Mouse (Mus musculus) adrenal gland, adult (tissue): ENCODE measurements around the gene Plcb1.

Experiments
- DNase-seq, 2 experiments: peaks; one replicate each; pipeline ENCODE4 v3.0.0; 2022 to 2023; ENCODE audit warnings: low spot score in 1 of 2; ENCODE audit not compliant: inconsistent age in 2 of 2

Gene Plcb1

GRCm38 (mm10) chr2:135283783-135284182 lies 497.9 kb downstream of the Plcb1 start:
- peak in 1 of 2 experiments; percentile 54 for DNase-seq

GRCm38 (mm10) chr2:135296184-135296769 lies 510.4 kb downstream of the Plcb1 start:
- no peak for DNase-seq

GRCm38 (mm10) chr2:135300480-135300879 lies 514.6 kb downstream of the Plcb1 start:
- no peak for DNase-seq

GRCm38 (mm10) chr2:135302483-135302882 lies 516.6 kb downstream of the Plcb1 start:
- DNase-seq: peak in 1 of 2 experiments; percentile 89

GRCm38 (mm10) chr2:135305186-135305585 lies 519.3 kb downstream of the Plcb1 start:
- DNase-seq: peak in 1 of 2 experiments; percentile 71

GRCm38 (mm10) chr2:135305736-135306471 lies 520.0 kb downstream of the Plcb1 start:
- no peak for DNase-seq

GRCm38 (mm10) chr2:135306472-135306771 lies 520.6 kb downstream of the Plcb1 start:
- DNase-seq: no peak

GRCm38 (mm10) chr2:135307787-135308186 lies 521.9 kb downstream of the Plcb1 start:
- DNase-seq: no peak

GRCm38 (mm10) chr2:135315980-135316379 lies 530.1 kb downstream of the Plcb1 start:
- DNase-seq: no peak

GRCm38 (mm10) chr2:135318136-135318535 lies 532.3 kb downstream of the Plcb1 start:
- no peak for DNase-seq

GRCm38 (mm10) chr2:135323276-135323954 lies 537.5 kb downstream of the Plcb1 start:
- no peak for DNase-seq

GRCm38 (mm10) chr2:135323955-135324302 lies 538.1 kb downstream of the Plcb1 start:
- peak; percentile 67 to 86 for DNase-seq

- peak; percentile 34 to 81 for DNase-seq
These were observed 542.9 kb downstream of the Plcb1 start for GRCm38 (mm10) chr2:135328756-135329155.

GRCm38 (mm10) chr2:135329782-135330545 lies 544.1 kb downstream of the Plcb1 start:
- peak; percentile 57 to 89 for DNase-seq

- DNase-seq: no peak
These were observed 546.0 kb downstream of the Plcb1 start for GRCm38 (mm10) chr2:135331868-135332267.

- DNase-seq: no peak
These were observed 570.4 kb downstream of the Plcb1 start for GRCm38 (mm10) chr2:135356311-135356710.

GRCm38 (mm10) chr2:135361798-135362197 lies 575.9 kb downstream of the Plcb1 start:
- peak in 1 of 2 experiments; percentile 77 for DNase-seq

- DNase-seq: no peak
These were observed 577.1 kb downstream of the Plcb1 start for GRCm38 (mm10) chr2:135362948-135363347.

- peak; percentile 13 to 78 for DNase-seq
These were observed 584.5 kb downstream of the Plcb1 start for GRCm38 (mm10) chr2:135370259-135370835.

GRCm38 (mm10) chr2:135380796-135381195 lies 594.9 kb downstream of the Plcb1 start:
- DNase-seq: peak in 1 of 2 experiments; percentile 40

- DNase-seq: no peak
These were observed 595.5 kb downstream of the Plcb1 start for GRCm38 (mm10) chr2:135381396-135381795.
